Mouse (Mus musculus) forebrain, embryonic 12.5 days (tissue): ENCODE measurements around the gene Npnt. TPM values are rescaled to one million over a fixed set of nuclear protein-coding genes. Genes with fewer than 3 reads are reported as not detected.

Source experiments
- ATAC-seq: fragments of 200-750 bp; cut with Nextera tagmentation; 2 replicates; pipeline ENCODE4 v1.8.0; 2017; ENCODE audit warnings: moderate TSS enrichment; ENCODE audit not compliant: low FRiP score
- H3K27ac ChIP-seq: fragments of 300-500 bp; sonication (generic); 2 replicates; pipeline ENCODE4 v1.5.1; 2016; ENCODE audit warnings: mild to moderate bottlenecking
- H3K27me3 ChIP-seq: fragments of 300-500 bp; sonication (generic); 2 replicates; pipeline ENCODE4 v1.6.1; 2016; ENCODE audit warnings: mild to moderate bottlenecking
- H3K36me3 ChIP-seq: fragments of 300-500 bp; sonication (generic); replicated peaks from 2 replicates; pipeline ENCODE4 v1.6.1; 2016; ENCODE audit warnings: mild to moderate bottlenecking
- H3K4me1 ChIP-seq: fragments of 300-500 bp; sonication (generic); 2 replicates; pipeline ENCODE4 v1.6.1; 2016
- H3K4me2 ChIP-seq: fragments of 300-500 bp; sonication (generic); 2 replicates; pipeline ENCODE4 v1.6.1; 2016; ENCODE audit warnings: mild to moderate bottlenecking, moderate library complexity
- H3K4me3 ChIP-seq: fragments of 300-500 bp; sonication (generic); replicated peaks from 2 replicates; pipeline ENCODE4 v1.5.1; 2016; ENCODE audit warnings: mild to moderate bottlenecking
- H3K9ac ChIP-seq: fragments of 300-500 bp; sonication (generic); 2 replicates; pipeline ENCODE4 v1.6.1; 2016; ENCODE audit warnings: mild to moderate bottlenecking
- H3K9me3 ChIP-seq: fragments of 300-500 bp; sonication (generic); 2 replicates; pipeline ENCODE4 v1.6.1; 2016
- WGBS: fragments of 180-500 bp; shearing (Covaris S2); methylation state at CpG from one replicate; pipeline ENCODE4 v1.1.7; 2016; 5-methylcytosine and 5-hydroxymethylcytosine counted together
- polyA plus RNA-seq: library from polyadenylated mRNA; unstranded; fragments of >200 nt; fragmentation: Nextera tagmentation; extraction: Ambion mirVana; gene quantifications from 2 replicates; pipeline ENCODE4 v1.2.1, GENCODE M21; 2016

Npnt gene
- 4.3 and 5.0 TPM in 2 replicates for polyA plus RNA-seq

GRCm38 (mm10) chr3:132949791-132950528 is at the start of gene Npnt:
Npnt (minus strand) TSS chr3:132950291.
- WGBS: under 1% methylated on average over 68 of the region's 82 CpGs
- no peaks in the 10 kb centered on the region for H3K9me3 ChIP-seq
- H3K4me1 ChIP-seq: peaks cover 18% of the 10 kb centered on the region
- peak within 1 kb of the TSS; percentile 99 for H3K4me2 ChIP-seq
- peak within 1 kb of the TSS; percentile 66 for H3K4me3 ChIP-seq
- H3K9ac ChIP-seq: peak within 1 kb of the TSS; percentile 65
- no peak within 1 kb of the TSS for H3K27ac ChIP-seq
- H3K27me3 ChIP-seq: peaks cover 31% of the 10 kb centered on the region
- H3K36me3 ChIP-seq: no peaks in the 10 kb centered on the region
- ATAC-seq: peak; percentile 90

- Histone ChIP-seq H3K9me3 (no peaks in the 10 kb centered on the region), H3K36me3 (peaks cover 14% of the 10 kb centered on the region), H3K4me2 (no peak overlapping the region), H3K27me3 (no peaks in the 10 kb centered on the region), H3K9ac (no peak overlapping the region), H3K4me3 (no peak overlapping the region), H3K27ac (no peak overlapping the region), H3K4me1 (no peaks in the 10 kb centered on the region)
- no peak for ATAC-seq
- 77% methylated on average over 9 of the region's 9 CpGs for WGBS
Measured at GRCm38 (mm10) chr3:132996299-132996698, 46.2 kb upstream of the Npnt start.

GRCm38 (mm10) chr3:132995904-132996267 is 45.8 kb upstream of the Npnt start:
- Histone ChIP-seq H3K36me3 (peaks cover 14% of the 10 kb centered on the region), H3K4me3 (no peak overlapping the region), H3K9ac (no peak overlapping the region), H3K4me2 (no peak overlapping the region), H3K4me1 (no peaks in the 10 kb centered on the region), H3K27me3 (no peaks in the 10 kb centered on the region), H3K27ac (no peak overlapping the region), H3K9me3 (no peaks in the 10 kb centered on the region)
- 93% methylated on average over 3 of the region's 3 CpGs for WGBS
- no peak for ATAC-seq

GRCm38 (mm10) chr3:132995172-132995903 is 45.2 kb upstream of the Npnt start:
- Histone ChIP-seq H3K27me3 (no peaks in the 10 kb centered on the region), H3K9me3 (no peaks in the 10 kb centered on the region), H3K36me3 (peaks cover 14% of the 10 kb centered on the region), H3K4me3 (no peak overlapping the region), H3K4me1 (no peaks in the 10 kb centered on the region), H3K4me2 (no peak overlapping the region), H3K9ac (no peak overlapping the region), H3K27ac (no peak overlapping the region)
- ATAC-seq: no peak
- WGBS: 87% methylated on average over 7 of the region's 7 CpGs

- Histone ChIP-seq H3K4me2 (no peak overlapping the region), H3K4me3 (no peak overlapping the region), H3K36me3 (peaks cover 20% of the 10 kb centered on the region), H3K9ac (no peak overlapping the region), H3K9me3 (no peaks in the 10 kb centered on the region), H3K27me3 (no peaks in the 10 kb centered on the region), H3K27ac (no peak overlapping the region), H3K4me1 (no peaks in the 10 kb centered on the region)
- 88% methylated on average over 5 of the region's 5 CpGs for WGBS
- no peak for ATAC-seq
Measured at GRCm38 (mm10) chr3:132986188-132986587, 36.1 kb upstream of the Npnt start.

GRCm38 (mm10) chr3:132983845-132984485 is 33.9 kb upstream of the Npnt start:
- Histone ChIP-seq H3K27me3 (no peaks in the 10 kb centered on the region), H3K4me2 (no peak overlapping the region), H3K27ac (no peak overlapping the region), H3K36me3 (peaks cover 26% of the 10 kb centered on the region), H3K4me3 (no peak overlapping the region), H3K4me1 (no peaks in the 10 kb centered on the region), H3K9ac (no peak overlapping the region), H3K9me3 (no peaks in the 10 kb centered on the region)
- no peak for ATAC-seq
- WGBS: 76% methylated on average over 4 of the region's 4 CpGs

GRCm38 (mm10) chr3:132981968-132982367 is 31.9 kb upstream of the Npnt start:
- H3K4me1 ChIP-seq: no peaks in the 10 kb centered on the region
- no peak overlapping the region for H3K9ac ChIP-seq
- 89% methylated on average over 2 of the region's 2 CpGs for WGBS
- no peaks in the 10 kb centered on the region for H3K27me3 ChIP-seq
- no peak overlapping the region for H3K4me2 ChIP-seq
- no peak for ATAC-seq
- H3K36me3 ChIP-seq: peaks cover 19% of the 10 kb centered on the region
- H3K27ac ChIP-seq: no peak overlapping the region
- no peaks in the 10 kb centered on the region for H3K9me3 ChIP-seq
- H3K4me3 ChIP-seq: no peak overlapping the region

GRCm38 (mm10) chr3:132979781-132980461 is 29.8 kb upstream of the Npnt start:
- H3K27ac ChIP-seq: no peak overlapping the region
- no peak overlapping the region for H3K9ac ChIP-seq
- H3K9me3 ChIP-seq: no peaks in the 10 kb centered on the region
- H3K4me1 ChIP-seq: no peaks in the 10 kb centered on the region
- ATAC-seq: no peak
- H3K27me3 ChIP-seq: no peaks in the 10 kb centered on the region
- peaks cover 18% of the 10 kb centered on the region for H3K36me3 ChIP-seq
- no peak overlapping the region for H3K4me3 ChIP-seq
- 88% methylated on average over 12 of the region's 12 CpGs for WGBS
- no peak overlapping the region for H3K4me2 ChIP-seq

GRCm38 (mm10) chr3:132966255-132966654 is 16.2 kb upstream of the Npnt start:
- H3K4me3 ChIP-seq: no peak overlapping the region
- 79% methylated on average over 5 of the region's 5 CpGs for WGBS
- H3K36me3 ChIP-seq: no peaks in the 10 kb centered on the region
- ATAC-seq: no peak
- no peak overlapping the region for H3K9ac ChIP-seq
- no peaks in the 10 kb centered on the region for H3K27me3 ChIP-seq
- H3K9me3 ChIP-seq: no peaks in the 10 kb centered on the region
- H3K4me1 ChIP-seq: no peaks in the 10 kb centered on the region
- no peak overlapping the region for H3K27ac ChIP-seq
- no peak overlapping the region for H3K4me2 ChIP-seq

GRCm38 (mm10) chr3:132964715-132965507 is 14.8 kb upstream of the Npnt start:
- no peak overlapping the region for H3K9ac ChIP-seq
- H3K27ac ChIP-seq: no peak overlapping the region
- no peak overlapping the region for H3K4me2 ChIP-seq
- H3K4me3 ChIP-seq: no peak overlapping the region
- no peaks in the 10 kb centered on the region for H3K27me3 ChIP-seq
- WGBS: 76% methylated on average over 9 of the region's 9 CpGs
- ATAC-seq: no peak
- H3K9me3 ChIP-seq: no peaks in the 10 kb centered on the region
- H3K36me3 ChIP-seq: no peaks in the 10 kb centered on the region
- no peaks in the 10 kb centered on the region for H3K4me1 ChIP-seq

- Histone ChIP-seq H3K9me3 (no peaks in the 10 kb centered on the region), H3K4me2 (no peak overlapping the region), H3K27ac (no peak overlapping the region), H3K27me3 (no peaks in the 10 kb centered on the region), H3K36me3 (no peaks in the 10 kb centered on the region), H3K4me1 (no peaks in the 10 kb centered on the region), H3K9ac (no peak overlapping the region), H3K4me3 (no peak overlapping the region)
- WGBS: 86% methylated on average over 7 of the region's 7 CpGs
- no peak for ATAC-seq
Measured at GRCm38 (mm10) chr3:132962631-132963361, 12.7 kb upstream of the Npnt start.
